Mouse (Mus musculus) heart, adult 2 months (tissue): Measurements from ENCODE around the gene Scnn1a.

Experiments
- CTCF ChIP-seq: fragments of 200-600 bp; IDR thresholded peaks from 2 replicates; pipeline ENCODE4 v1.8.1; 2022; ENCODE audit warnings: antibody characterized with exemption, mild to moderate bottlenecking, moderate library complexity
- EP300 ChIP-seq: fragments of 200-500 bp; IDR thresholded peaks from 2 replicates; pipeline ENCODE4 v1.6.1; 2011; ENCODE audit warnings: low read depth, low read length, control low read depth; ENCODE audit not compliant: insufficient read depth
- POLR2A ChIP-seq: fragments of 200-500 bp; IDR thresholded peaks from 2 replicates; pipeline ENCODE4 v1.6.1; 2011; ENCODE audit warnings: mild to moderate bottlenecking, low read depth, low read length, control low read depth; ENCODE audit not compliant: insufficient read depth

DNA sequence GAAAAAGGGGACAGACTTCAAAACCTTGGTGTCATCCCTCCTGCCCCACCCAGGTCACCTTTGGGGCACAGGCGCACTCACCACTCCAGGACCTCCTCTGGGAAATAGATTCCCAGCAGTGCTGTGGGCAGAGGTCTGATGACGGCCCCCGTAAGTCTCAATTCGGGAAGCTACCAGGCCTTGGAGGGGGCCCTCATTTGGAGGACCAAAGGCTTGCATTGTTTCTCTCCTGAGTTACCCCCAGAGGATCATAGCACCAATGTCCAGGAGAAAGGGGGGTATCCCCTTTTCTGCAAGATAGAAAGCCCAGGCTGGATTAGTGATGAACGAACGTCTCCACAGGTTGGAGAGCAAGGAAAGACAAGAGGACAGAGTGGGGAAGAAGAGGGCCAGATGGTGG lies 58.2 kb downstream of the Scnn1a start:
- TF ChIP-seq CTCF (no peak), EP300 (no peak), POLR2A (no peak)
